Mouse (Mus musculus) ES-E14 (cell line): ENCODE data around the gene Agap1. TPM values are rescaled to one million over a fixed set of nuclear protein-coding genes. Genes with fewer than 3 reads are reported as not detected.

Source experiments
- DNase-seq: peaks from one replicate; pipeline ENCODE4 v3.0.0-alpha.2; 2013; ENCODE audit warnings: low read depth, low spot score
- H3K27ac ChIP-seq: 2 replicates; pipeline ENCODE4 v1.5.1; 2012; ENCODE audit warnings: low read depth, mild to moderate bottlenecking, low read length, moderate library complexity, mixed read lengths; ENCODE audit not compliant: poor library complexity, insufficient read depth, severe bottlenecking
- H3K36me3 ChIP-seq: 2 replicates; pipeline ENCODE4 v1.6.1; 2012; ENCODE audit warnings: mild to moderate bottlenecking, low read length, moderate library complexity, mixed read lengths; ENCODE audit not compliant: control insufficient read depth, poor library complexity, insufficient read depth, severe bottlenecking
- H3K4me1 ChIP-seq, 2 experiments: fragments of 150-350 bp in 1 of 2; sonication (generic) in 1 of 2; 2 replicates each; pipeline ENCODE4 v1.6.1; 2012; ENCODE audit warnings: low read length in 2 of 2, mild to moderate bottlenecking in 1 of 2, mixed read lengths in 1 of 2; ENCODE audit not compliant: control insufficient read depth in 2 of 2, insufficient read depth in 2 of 2, poor library complexity in 1 of 2
- H3K4me3 ChIP-seq, 2 experiments: fragments of 150-350 bp in 1 of 2; sonication (generic) in 1 of 2; 2 replicates each; pipeline ENCODE4 v1.5.1; 2012; ENCODE audit warnings: low read length in 2 of 2, low read depth in 1 of 2, mild to moderate bottlenecking in 1 of 2, mixed read lengths in 1 of 2; ENCODE audit not compliant: insufficient read depth in 1 of 2, poor library complexity in 1 of 2, severe bottlenecking in 1 of 2
- H3K9ac ChIP-seq: 2 replicates; pipeline ENCODE4 v1.6.1; 2012; ENCODE audit warnings: low read depth, mild to moderate bottlenecking, low read length, mixed read lengths; ENCODE audit not compliant: poor library complexity, insufficient read depth, severe bottlenecking
- H3K9me3 ChIP-seq: fragments of 150-350 bp; sonication (generic); 2 replicates; pipeline ENCODE4 v1.6.1; 2012; ENCODE audit warnings: low read depth, mild to moderate bottlenecking, low read length; ENCODE audit not compliant: control insufficient read depth, insufficient read depth
- CHD2 ChIP-seq: IDR thresholded peaks from 2 replicates; pipeline ENCODE4 v1.6.1; 2014; ENCODE audit warnings: mild to moderate bottlenecking, low read depth, low read length, inconsistent platforms
- HCFC1 ChIP-seq: IDR thresholded peaks from 2 replicates; pipeline ENCODE4 v1.6.1; 2012; ENCODE audit warnings: low read length, inconsistent platforms, borderline replicate concordance; ENCODE audit not compliant: insufficient read depth
- MAFK ChIP-seq: IDR thresholded peaks from 2 replicates; pipeline ENCODE4 v1.6.1; 2014; ENCODE audit warnings: mild to moderate bottlenecking, low read depth, low read length, inconsistent platforms; ENCODE audit not compliant: insufficient read depth
- ZC3H11A ChIP-seq: IDR thresholded peaks from 2 replicates; pipeline ENCODE4 v1.6.1; 2012; ENCODE audit warnings: low read depth, mild to moderate bottlenecking, inconsistent platforms, low read length, borderline replicate concordance
- ZNF384 ChIP-seq: IDR thresholded peaks from 2 replicates; pipeline ENCODE4 v1.6.1; 2012; ENCODE audit warnings: low read depth, low read length, inconsistent platforms
- in situ Hi-C, 2 experiments: fragments of 600-800 bp; cut with MboI; formaldehyde crosslinking; loops; one replicate each; pipeline ENCODE4 v1.15.1; 2025; ENCODE audit warnings: low sequenced_read_pairs in 2 of 2, inconsistent platforms in 1 of 2; ENCODE audit not compliant: unreplicated experiment in 2 of 2
- total RNA-seq: library from RNA; depleted of rRNA; stranded (reverse); fragments of 300-350 nt; gene quantifications from 2 replicates; pipeline ENCODE4 v1.2.3, GENCODE M21; 2012

The Agap1 gene
- total RNA-seq, 1 experiment = 19.8 TPM

DNA sequence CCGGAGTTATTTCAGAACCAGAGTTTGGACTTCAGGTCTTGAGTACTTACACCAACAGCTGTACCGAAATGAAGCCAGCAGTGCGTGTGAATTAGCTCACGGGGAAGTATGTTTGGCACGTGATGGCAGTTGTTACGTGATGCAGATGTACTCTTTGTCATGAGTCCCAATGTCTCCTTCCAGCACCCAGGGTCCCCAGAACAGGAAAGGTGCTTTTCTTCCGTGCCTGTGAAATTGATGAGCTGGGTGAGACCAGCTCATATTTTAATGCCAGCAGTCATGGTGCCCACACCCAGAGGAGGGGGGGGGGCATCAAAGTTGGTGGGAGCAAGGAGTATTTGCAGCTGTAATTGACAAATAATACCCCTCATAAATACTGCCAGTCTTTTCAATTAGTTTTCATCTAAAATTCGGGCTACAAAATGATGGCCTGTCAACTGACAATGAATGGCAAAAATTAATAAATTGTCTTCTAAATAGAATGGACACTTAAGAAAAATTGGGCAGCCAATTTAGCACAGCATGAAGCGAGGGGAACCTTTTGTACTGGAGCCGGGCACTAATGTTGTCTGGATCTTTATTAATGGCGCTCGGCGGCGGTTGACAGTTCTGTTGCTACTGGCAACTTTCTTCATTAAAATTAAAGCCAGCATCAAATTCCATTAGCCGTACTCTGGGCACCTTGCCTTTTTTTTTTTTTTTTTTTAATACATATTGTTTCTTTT is 253.3 kb downstream of the Agap1 start:
- no peaks in the 10 kb centered on the region for H3K4me1 ChIP-seq

GRCm38 (mm10) chr1:89709824-89710223 is 255.2 kb downstream of the Agap1 start:
- Histone ChIP-seq H3K36me3 (peaks cover 3% of the 10 kb centered on the region; the same call in 1 of the 2 replicates), H3K9ac (no peak overlapping the region), H3K4me1 (no peaks in the 10 kb centered on the region), H3K4me3 (no peak overlapping the region), H3K9me3 (no peaks in the 10 kb centered on the region), H3K27ac (no peak overlapping the region)
- DNase-seq = no peak
- TF ChIP-seq ZC3H11A = no peak
- no peak for TF ChIP-seq MAFK
- in situ Hi-C loops = no loop called here

More for the DNA sequence above, 253.3 kb downstream of the Agap1 start:
- in situ Hi-C loops = no loop called here
- no peak for DNase-seq
- Histone ChIP-seq H3K9ac (no peak overlapping the region), H3K4me3 (no peak overlapping the region), H3K36me3 (peaks cover 3% of the 10 kb centered on the region; the same call in 1 of the 2 replicates), H3K27ac (no peak overlapping the region), H3K9me3 (no peaks in the 10 kb centered on the region)
- TF ChIP-seq ZC3H11A (no peak), CHD2 (no peak), MAFK (no peak), HCFC1 (no peak), ZNF384 (no peak)

DNA sequence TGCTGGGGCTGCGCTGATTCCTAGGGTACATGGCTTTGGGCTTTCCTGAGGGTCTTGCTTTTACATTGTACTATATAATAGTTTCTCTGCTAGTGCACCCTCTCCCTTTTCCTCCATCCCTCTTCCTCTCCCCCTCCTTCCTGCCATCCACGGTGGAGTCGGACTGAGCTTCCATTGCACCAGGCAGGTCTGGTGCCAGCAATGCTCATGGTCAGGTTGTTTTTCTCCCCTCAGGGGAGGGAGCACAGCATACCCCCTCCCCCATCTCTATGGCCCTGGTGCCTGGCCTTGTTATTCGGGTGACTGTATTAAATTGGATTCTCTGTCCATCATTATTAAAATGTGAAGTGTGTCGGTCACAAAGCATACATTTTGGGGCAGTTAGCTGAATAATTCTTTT is 259.1 kb downstream of the Agap1 start:
- no peak overlapping the region for H3K27ac ChIP-seq
- H3K4me3 ChIP-seq = no peak overlapping the region
- in situ Hi-C loops = no loop called here
- no peak for TF ChIP-seq ZC3H11A
- no peak for TF ChIP-seq CHD2
- H3K4me1 ChIP-seq = no peaks in the 10 kb centered on the region
- H3K9me3 ChIP-seq = no peaks in the 10 kb centered on the region
- DNase-seq = no peak
- H3K36me3 ChIP-seq = peaks cover 3% of the 10 kb centered on the region; the same call in 1 of the 2 replicates
- no peak overlapping the region for H3K9ac ChIP-seq

DNA sequence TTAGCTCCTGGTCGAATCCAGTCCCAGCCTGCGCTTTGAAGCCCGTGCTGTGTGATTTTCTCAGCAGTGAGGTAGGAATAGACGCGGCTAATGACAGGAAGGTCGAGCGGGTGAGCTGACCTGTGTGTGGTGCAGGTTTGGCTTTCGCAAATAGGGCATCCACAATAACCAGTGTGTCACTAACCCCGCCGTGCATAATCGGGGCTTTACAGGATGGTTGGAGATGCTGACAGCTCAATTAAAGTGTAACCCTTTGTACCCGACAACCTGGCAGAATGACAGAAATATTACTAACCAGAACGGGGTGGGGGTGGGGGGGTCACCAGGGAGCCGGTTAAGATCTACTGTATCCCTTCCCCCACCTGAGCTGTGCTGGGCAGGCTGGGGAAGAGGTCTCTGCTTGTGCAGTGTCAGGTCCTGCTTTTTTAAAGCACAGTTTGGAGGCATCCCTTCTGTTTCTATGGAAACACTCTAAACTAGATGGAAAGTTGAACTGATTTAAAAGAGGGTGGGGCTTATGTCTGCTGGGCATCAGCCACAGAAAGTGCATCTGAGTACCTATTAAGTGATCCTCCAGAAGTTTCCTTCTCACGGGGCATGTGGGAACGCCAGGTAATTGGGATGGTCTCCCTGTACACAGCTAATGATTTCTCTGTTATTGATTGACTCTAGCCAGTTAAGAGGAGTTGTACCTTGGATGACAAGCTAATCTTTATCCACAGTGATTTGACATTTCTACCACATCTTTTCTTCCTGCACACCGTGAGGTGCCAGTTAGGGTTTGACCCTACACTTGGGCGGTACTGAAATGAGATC is 259.8 kb downstream of the Agap1 start:
- Histone ChIP-seq H3K4me1 (no peaks in the 10 kb centered on the region), H3K27ac (no peak overlapping the region)
- in situ Hi-C loops = no loop called here

More for the DNA sequence above, 259.8 kb downstream of the Agap1 start:
- Histone ChIP-seq H3K4me3 (no peak overlapping the region), H3K36me3 (no peaks in the 10 kb centered on the region; the same call in 1 of the 2 replicates), H3K9me3 (no peaks in the 10 kb centered on the region), H3K9ac (no peak overlapping the region)
- no peak for TF ChIP-seq ZNF384
- no peak for TF ChIP-seq HCFC1
- TF ChIP-seq MAFK = no peak
- DNase-seq = no peak
